Mouse (Mus musculus) olfactory bulb, adult 2 months (tissue): ENCODE results near the gene Itpkc. TPM values are rescaled to one million over a fixed set of nuclear protein-coding genes. Genes with fewer than 3 reads are reported as not detected.
A peak's percentile ranks its signal among the peaks of the same experiment; 100 is the strongest.

ENCODE experiments used
- H3K27ac ChIP-seq: fragments of 200-500 bp; 2 replicates; pipeline ENCODE4 v1.5.1; 2012; ENCODE audit warnings: low read depth, low read length; ENCODE audit not compliant: insufficient read depth
- H3K4me1 ChIP-seq: fragments of 200-500 bp; 2 replicates; pipeline ENCODE4 v1.6.1; 2012; ENCODE audit warnings: low read length; ENCODE audit not compliant: control insufficient read depth, insufficient read depth
- H3K4me3 ChIP-seq: fragments of 200-500 bp; 2 replicates; pipeline ENCODE4 v1.5.1; 2012; ENCODE audit warnings: mild to moderate bottlenecking, low read depth, low read length, moderate library complexity; ENCODE audit not compliant: insufficient read depth
- CTCF ChIP-seq: fragments of 200-500 bp; IDR thresholded peaks from 2 replicates; pipeline ENCODE4 v1.5.1; 2012; ENCODE audit warnings: low read depth, mild to moderate bottlenecking, low read length, moderate library complexity; ENCODE audit not compliant: insufficient read depth
- POLR2A ChIP-seq: fragments of 200-500 bp; IDR thresholded peaks from 2 replicates; pipeline ENCODE4 v1.6.1; 2012; ENCODE audit warnings: mild to moderate bottlenecking, low read depth, low read length, moderate library complexity; ENCODE audit not compliant: insufficient read depth
- WGBS: fragments of 180-500 bp; shearing (Covaris S2); methylation state at CpG from one replicate; pipeline ENCODE4 v1.1.7; 2018; 5-methylcytosine and 5-hydroxymethylcytosine counted together
- polyA plus RNA-seq: library from polyadenylated mRNA; stranded (reverse); fragments of >200 nt; gene quantifications from 2 replicates; pipeline ENCODE4 v1.2.4, GENCODE M21; 2012; ENCODE audit warnings: low replicate concordance; ENCODE audit not compliant: missing spikeins, insufficient read depth, insufficient read length

The Itpkc gene
- polyA plus RNA-seq, 1 experiment = not detected

- Histone ChIP-seq H3K4me3 (no peak overlapping the region), H3K27ac (no peak overlapping the region), H3K4me1 (no peaks in the 10 kb centered on the region)
- TF ChIP-seq CTCF (no peak), POLR2A (no peak)
- 84% methylated on average over 8 of the region's 8 CpGs for WGBS
Observed at GRCm38 (mm10) chr7:27243211-27243610, 14.8 kb upstream of the Itpkc start.

- Histone ChIP-seq H3K4me1 (peaks cover 3% of the 10 kb centered on the region), H3K4me3 (no peak overlapping the region), H3K27ac (no peak overlapping the region)
- TF ChIP-seq CTCF (no peak), POLR2A (no peak)
- WGBS = 93% methylated on average over 5 of the region's 5 CpGs
Observed at GRCm38 (mm10) chr7:27238568-27238967, 10.1 kb upstream of the Itpkc start.

GRCm38 (mm10) chr7:27237527-27237926, 9.1 kb upstream of the Itpkc start:
- no peak overlapping the region for H3K4me3 ChIP-seq
- 90% methylated on average over 2 of the region's 2 CpGs for WGBS

GRCm38 (mm10) chr7:27235726-27236125, 7.3 kb upstream of the Itpkc start:
- peaks cover 22% of the 10 kb centered on the region for H3K4me1 ChIP-seq
- 85% methylated on average over 2 of the region's 2 CpGs for WGBS
- TF ChIP-seq CTCF (no peak), POLR2A (no peak)
- H3K4me3 ChIP-seq = no peak overlapping the region
- H3K27ac ChIP-seq = no peak overlapping the region

More at GRCm38 (mm10) chr7:27237527-27237926, 9.1 kb upstream of the Itpkc start:
- Histone ChIP-seq H3K4me1 (peaks cover 12% of the 10 kb centered on the region), H3K27ac (no peak overlapping the region)
- TF ChIP-seq CTCF = no peak
- TF ChIP-seq POLR2A = no peak

GRCm38 (mm10) chr7:27233300-27233699, 4.8 kb upstream of the Itpkc start:
- peak overlapping the region; percentile 45; the same call in 1 of the 2 replicates for H3K27ac ChIP-seq
- H3K4me1 ChIP-seq = peaks cover 22% of the 10 kb centered on the region
- H3K4me3 ChIP-seq = peak overlapping the region; percentile 78
- TF ChIP-seq POLR2A (0 out of 2 replicates have a peak, but pooled peaks have one; percentile 0), CTCF (no peak)
- WGBS = 1% methylated on average over 6 of the region's 6 CpGs

GRCm38 (mm10) chr7:27232781-27233281, 4.4 kb upstream of the Itpkc start, which contains the start of gene Coq8b:
Coq8b (plus strand) TSS chr7:27233023.
- peak within 1 kb of the TSS; percentile 90 for H3K27ac ChIP-seq
- TF ChIP-seq CTCF (no peak), POLR2A (peak; percentile 57)
- H3K4me1 ChIP-seq = peaks cover 24% of the 10 kb centered on the region
- peak within 1 kb of the TSS; percentile 78 for H3K4me3 ChIP-seq
- under 1% methylated on average over 25 of the region's 25 CpGs for WGBS

- TF ChIP-seq POLR2A = no peak
- no peak for TF ChIP-seq CTCF
- Histone ChIP-seq H3K27ac (peak overlapping the region; percentile 90), H3K4me3 (no peak overlapping the region), H3K4me1 (peaks cover 34% of the 10 kb centered on the region)
- WGBS = 29% methylated on average over 7 of the region's 7 CpGs
Observed at GRCm38 (mm10) chr7:27231693-27232331, 3.4 kb upstream of the Itpkc start.

- WGBS = 76% methylated on average over 4 of the region's 4 CpGs
- TF ChIP-seq CTCF (no peak), POLR2A (no peak)
- no peak overlapping the region for H3K27ac ChIP-seq
- H3K4me3 ChIP-seq = no peak overlapping the region
- H3K4me1 ChIP-seq = peaks cover 39% of the 10 kb centered on the region
Observed at GRCm38 (mm10) chr7:27230781-27231180, 2.3 kb upstream of the Itpkc start.

GRCm38 (mm10) chr7:27228865-27229264, 404 bp upstream of the Itpkc start:
- TF ChIP-seq CTCF = no peak
- TF ChIP-seq POLR2A = no peak
- Histone ChIP-seq H3K4me1 (peaks cover 49% of the 10 kb centered on the region), H3K4me3 (peak overlapping the region; percentile 91), H3K27ac (peak overlapping the region; percentile 65)
- 11% methylated on average over 6 of the region's 6 CpGs for WGBS

- peak overlapping the region; percentile 55; the same call in 1 of the 2 replicates for H3K27ac ChIP-seq
- TF ChIP-seq CTCF (no peak), POLR2A (no peak)
- H3K4me1 ChIP-seq = peaks cover 42% of the 10 kb centered on the region
- 2% methylated on average over 10 of the region's 10 CpGs for WGBS
- peak overlapping the region; percentile 91 for H3K4me3 ChIP-seq
Observed at GRCm38 (mm10) chr7:27227676-27228075, 785 bp downstream of the Itpkc start.
